8 mouse cellular contexts compared by ENCODE assay signal in the genomic region with DNA sequence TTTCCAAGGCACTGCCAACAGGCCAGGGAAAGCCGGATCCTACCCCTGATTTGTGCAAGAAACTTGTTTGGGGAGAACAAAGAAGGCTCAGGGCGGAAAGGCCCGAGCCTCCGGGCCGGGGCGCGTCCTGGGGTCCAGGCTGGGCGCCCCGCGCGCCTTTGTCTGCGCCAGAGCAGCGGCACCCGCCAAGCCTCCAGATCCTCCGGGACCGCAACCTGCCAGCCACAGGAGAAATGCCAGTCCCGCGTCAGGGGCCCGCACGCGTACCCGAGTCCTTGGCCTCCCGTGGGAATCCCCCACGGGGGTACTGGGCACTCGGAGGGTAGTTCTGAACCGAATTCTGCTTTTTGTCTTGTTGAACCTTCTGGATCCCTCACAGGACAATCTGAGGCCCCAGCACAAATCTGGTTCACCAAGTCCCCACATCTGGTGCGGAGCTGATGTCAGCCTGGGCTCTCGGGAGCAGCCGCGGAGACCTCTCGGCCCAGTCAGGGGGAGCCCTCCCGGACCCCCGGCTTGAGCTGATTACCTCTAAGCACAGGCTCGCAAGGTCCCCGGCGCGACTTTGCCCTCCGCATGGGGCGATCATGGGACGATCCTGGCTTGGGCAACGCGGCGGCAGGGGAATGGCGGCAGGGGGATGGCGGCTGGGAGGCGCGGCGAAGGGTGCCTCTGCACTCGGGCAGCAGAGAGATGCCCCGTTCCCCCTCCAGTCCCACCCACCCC. TPM values are rescaled to one million over a fixed set of nuclear protein-coding genes. Genes with fewer than 3 reads are reported as not detected.
A peak's percentile ranks its signal among the peaks of the same experiment; 100 is the strongest.
DNase-seq lines count a peak whose midpoint lies in the region; ATAC-seq and TF ChIP-seq lines count a peak whose summit lies in the region.

No protein-coding gene starts in this region.

- 6% methylated on average over 50 of the region's 50 CpGs for WGBS in spleen, adult 2 months
- under 1% methylated on average over 50 of the region's 50 CpGs for WGBS in stomach, embryonic 15.5 days

- H3K4me3 ChIP-seq in spleen, adult 2 months (ENCODE audit: extremely low read depth, insufficient read depth, insufficient read length) = peak overlapping the region; percentile 32; the same call in 1 of the 2 replicates
- H3K4me3 ChIP-seq in stomach, embryonic 15.5 days (replicated peaks) = peak overlapping the region; percentile 71

- peak; percentile 45; the same call in 1 of the 2 replicates for ATAC-seq in stomach, embryonic 15.5 days (ENCODE audit: insufficient read depth, low FRiP score, low read depth)
- no peak for ATAC-seq in granulocyte monocyte progenitor cell, adult 5-6 weeks (replicated peaks; ENCODE audit: poor library complexity, severe bottlenecking)

- H3K27me3 ChIP-seq in spleen, adult 2 months (ENCODE audit: control insufficient read depth, insufficient read depth, low read length) = peaks cover 9% of the 10 kb centered on the region; the same call in 1 of the 2 replicates
- no peaks in the 10 kb centered on the region for H3K27me3 ChIP-seq in stomach, embryonic 15.5 days (replicated peaks)

- peak overlapping the region; percentile 61 for H3K27ac ChIP-seq in spleen, adult 2 months (ENCODE audit: insufficient read depth, low read length)
- peak overlapping the region; percentile 80 for H3K27ac ChIP-seq in stomach, embryonic 15.5 days

- H3K9ac ChIP-seq in stomach, embryonic 15.5 days = peak overlapping the region; percentile 93

- DNase-seq in spleen, adult 2 months (ENCODE audit: low read depth in 1 of 2, low spot score in 2 of 2) = no peak
- DNase-seq in spleen, adult 12 weeks (ENCODE audit: low spot score) = no peak
- DNase-seq in cerebellum, postnatal 36 days = peak; percentile 33 to 34
- peak; percentile 42 to 62 for DNase-seq in heart, adult 9 months (ENCODE audit: low spot score in 2 of 2)
- DNase-seq in kidney, postnatal 10 days = peak; percentile 70
- peak; percentile 62 to 66 for DNase-seq in lung, postnatal 4 days

- peak overlapping the region; percentile 55 for H3K4me2 ChIP-seq in stomach, embryonic 15.5 days

- no peaks in the 10 kb centered on the region for H3K4me1 ChIP-seq in spleen, adult 2 months (ENCODE audit: control insufficient read depth, insufficient read depth, insufficient read length)
- peaks cover 27% of the 10 kb centered on the region for H3K4me1 ChIP-seq in stomach, embryonic 15.5 days

- TF ChIP-seq CTCF in spleen, adult 2 months (IDR thresholded peaks at IDR 0.05; ENCODE audit: extremely low read depth, insufficient read depth, insufficient read length, insufficient replicate concordance) = no peak

- no peak for TF ChIP-seq POLR2A in spleen, adult 2 months (IDR thresholded peaks at IDR 0.05; ENCODE audit: low read depth, low read length)

- no peaks in the 10 kb centered on the region for H3K9me3 ChIP-seq in stomach, embryonic 15.5 days

- H3K36me3 ChIP-seq in spleen, adult 2 months (ENCODE audit: control insufficient read depth, insufficient read depth, low read length) = no peaks in the 10 kb centered on the region
- H3K36me3 ChIP-seq in stomach, embryonic 15.5 days = no peaks in the 10 kb centered on the region

RNA-seq across cellular contexts. Expression of gene Amotl1, which starts 30.5 kb away (rescaled TPM):
- polyA plus RNA-seq in spleen, adult 2 months (2012; rRNA removed) = 6.7 and 7.0 TPM in 2 replicates
- polyA plus RNA-seq in stomach, embryonic 15.5 days (2015; fragmentation: Nextera tagmentation; extraction: Ambion mirVana) = 16.8 and 17.2 TPM in 2 replicates
- total RNA-seq in granulocyte monocyte progenitor cell, adult 5-6 weeks (2014; fragmentation: Nextera tagmentation) = 0.17 TPM in 1 of 2 replicates, not detected in the other
- not detected in 2 replicates for total RNA-seq in granulocyte monocyte progenitor cell, adult 5-6 weeks (2017)

Comparison
In these comparisons a context has a peak if more than half of its experiments do, and no peak if none do; other contexts are left out.
1. DNase-seq: peak in cerebellum, postnatal 36 days (2 of 2), heart, adult 9 months (2 of 2), kidney, postnatal 10 days (single experiment) and lung, postnatal 4 days (2 of 2); none in spleen, adult 2 months (0 of 2) and spleen, adult 12 weeks (single experiment).